Mouse (Mus musculus) G1E (cell line): Measurements from ENCODE around the gene Lrp8.

Experiments
- CTCF ChIP-seq: IDR thresholded peaks from 2 replicates; pipeline ENCODE4 v1.5.1; 2012; ENCODE audit warnings: low read depth, low read length, inconsistent platforms, mixed read lengths
- GATA1 ChIP-seq: IDR thresholded peaks from 2 replicates; pipeline ENCODE4 v1.6.1; 2012; ENCODE audit warnings: borderline replicate concordance, low read length, inconsistent platforms, mixed read lengths
- POLR2AphosphoS5 ChIP-seq: IDR thresholded peaks from 2 replicates; pipeline ENCODE4 v1.6.1; 2012; ENCODE audit warnings: low read depth, low read length, inconsistent platforms; ENCODE audit not compliant: insufficient replicate concordance

DNA sequence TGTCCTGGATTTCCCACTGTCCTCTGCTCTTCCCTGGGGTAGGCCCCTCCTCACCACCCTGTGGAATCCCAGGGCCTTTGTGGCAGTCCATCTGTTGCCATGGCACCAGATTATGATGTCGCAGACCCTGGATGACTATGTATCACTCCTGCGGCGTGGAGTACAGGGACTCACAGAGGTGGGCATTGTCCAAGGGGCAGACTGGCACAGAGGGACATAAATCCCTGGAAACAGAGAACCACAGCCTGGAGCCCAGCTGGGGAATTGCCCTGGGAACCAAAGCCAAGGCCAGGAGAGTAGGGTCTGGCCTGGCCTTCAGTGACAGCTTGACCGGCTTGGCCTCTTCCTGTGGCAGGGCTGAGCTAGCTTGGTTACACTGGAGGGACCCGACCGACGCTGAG, 28.8 kb downstream of the Lrp8 start:
- TF ChIP-seq CTCF (no peak), GATA1 (no peak), POLR2AphosphoS5 (no peak)
